Mouse (Mus musculus) erythroid progenitor cell, adult 5-6 weeks (primary cell): ENCODE results near the gene Hint3. TPM values are rescaled to one million over a fixed set of nuclear protein-coding genes. Genes with fewer than 3 reads are reported as not detected.
"Not testable (repeated sequence)": the region's sequence is repeated elsewhere in the genome, so short reads cannot be mapped to it uniquely, and the experiment has no call there.

Experiments
- ATAC-seq: replicated peaks from 2 replicates; pipeline ENCODE4 v1.8.0; 2016; ENCODE audit warnings: moderate number of reproducible peaks, mild to moderate bottlenecking, moderate TSS enrichment, inconsistent platforms; ENCODE audit not compliant: poor library complexity, low FRiP score, severe bottlenecking
- total RNA-seq, 2 experiments: library from RNA; stranded (forward) in 1 of 2; stranded (reverse) in 1 of 2; fragments of 150-400 nt in 1 of 2; fragments of 186-747, 209-891 nt in 1 of 2; gene quantifications; 2 replicates each; pipeline versions ENCODE4 v1.2.3 to v1.2.4; 2015 to 2017; ENCODE audit warnings: low replicate concordance in 2 of 2

Gene Hint3
- total RNA-seq (2015; ENCODE audit: low replicate concordance) (12.6 and 15.5 TPM in 2 replicates), total RNA-seq (2017; ENCODE audit: low replicate concordance) (11.9 and 17.5 TPM in 2 replicates)

DNA sequence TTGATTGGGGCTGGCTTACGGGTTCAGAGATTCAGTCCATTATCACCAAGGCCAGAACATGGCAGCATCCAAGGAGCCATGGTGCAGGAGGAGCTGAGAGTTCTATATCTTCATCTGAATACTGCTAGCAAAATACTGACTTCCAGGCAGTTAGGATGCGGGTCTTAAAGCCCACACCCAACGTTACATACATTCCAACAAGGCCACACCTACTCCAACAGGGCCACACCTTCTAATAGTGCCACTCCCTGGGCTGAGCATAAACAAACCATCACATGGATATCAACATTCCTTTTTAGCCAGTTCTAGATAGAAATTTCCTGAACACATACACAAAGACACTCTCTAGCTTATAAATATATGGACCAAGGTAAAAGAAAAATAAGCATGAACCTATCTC is at the start of gene Hint3:
TSS of gene Hint3 (minus strand) at position 120 of the 400 bp plus-strand sequence.
- ATAC-seq, result peak; percentile 67; the same call in 1 of the 2 replicates

DNA sequence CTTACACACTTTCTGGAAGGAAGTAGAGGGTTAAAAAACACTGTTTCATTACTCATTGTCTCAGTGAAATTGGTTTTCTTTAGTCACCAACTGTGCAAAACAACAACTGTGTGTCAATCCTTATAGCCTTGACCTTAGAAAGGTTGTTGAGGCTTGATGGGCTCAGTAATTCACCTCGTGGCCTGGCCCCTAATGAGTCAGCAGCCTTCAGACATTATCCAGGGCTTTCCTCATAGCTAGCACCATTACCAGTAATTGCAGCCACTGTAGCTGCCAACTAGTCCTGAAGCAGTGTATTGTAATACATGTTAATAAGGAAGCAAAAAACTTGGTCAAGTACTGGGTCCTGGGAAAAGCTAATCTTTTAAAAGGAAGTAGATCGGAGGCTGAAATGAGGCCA is 48.6 kb upstream of the Hint3 start:
- ATAC-seq, result no peak

DNA sequence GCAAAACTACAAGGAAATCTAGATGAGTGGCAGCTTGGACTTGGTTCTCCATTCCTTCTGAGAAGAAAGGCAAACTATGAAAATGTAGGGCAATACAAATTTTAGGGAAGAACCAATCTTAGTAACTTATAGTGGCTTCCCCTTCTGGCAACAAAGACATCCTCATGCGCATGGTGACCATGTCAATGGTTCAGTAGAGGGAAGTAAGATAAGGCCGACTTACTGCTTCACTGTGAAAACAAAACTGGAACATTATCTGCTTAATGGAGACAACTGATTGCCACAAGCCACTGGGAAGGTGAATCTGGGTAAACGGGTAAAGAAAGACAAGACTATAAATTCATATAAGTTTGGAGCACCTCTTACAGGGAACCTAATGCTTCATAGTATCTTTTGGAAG is 45.4 kb upstream of the Hint3 start:
- ATAC-seq, result no peak

DNA sequence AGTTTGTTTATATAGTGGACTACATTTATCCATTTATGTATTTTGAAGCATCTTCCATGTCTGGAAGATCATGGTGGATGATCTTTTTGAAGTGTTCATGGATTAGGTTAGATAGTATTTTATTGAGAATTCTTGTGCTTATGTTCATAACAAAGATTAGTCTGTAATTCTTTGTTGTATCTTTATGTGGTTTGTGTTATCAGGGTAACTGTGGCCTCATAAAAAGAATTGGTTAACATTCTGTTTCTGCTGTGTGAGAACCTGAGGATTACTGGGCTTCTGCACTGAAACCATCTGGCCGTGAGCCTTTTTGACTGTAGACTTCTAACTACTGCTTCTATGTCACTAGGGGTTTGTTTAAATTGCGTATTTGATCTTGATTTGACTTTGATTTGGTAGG is 37.1 kb upstream of the Hint3 start:
- ATAC-seq, result no peak

DNA sequence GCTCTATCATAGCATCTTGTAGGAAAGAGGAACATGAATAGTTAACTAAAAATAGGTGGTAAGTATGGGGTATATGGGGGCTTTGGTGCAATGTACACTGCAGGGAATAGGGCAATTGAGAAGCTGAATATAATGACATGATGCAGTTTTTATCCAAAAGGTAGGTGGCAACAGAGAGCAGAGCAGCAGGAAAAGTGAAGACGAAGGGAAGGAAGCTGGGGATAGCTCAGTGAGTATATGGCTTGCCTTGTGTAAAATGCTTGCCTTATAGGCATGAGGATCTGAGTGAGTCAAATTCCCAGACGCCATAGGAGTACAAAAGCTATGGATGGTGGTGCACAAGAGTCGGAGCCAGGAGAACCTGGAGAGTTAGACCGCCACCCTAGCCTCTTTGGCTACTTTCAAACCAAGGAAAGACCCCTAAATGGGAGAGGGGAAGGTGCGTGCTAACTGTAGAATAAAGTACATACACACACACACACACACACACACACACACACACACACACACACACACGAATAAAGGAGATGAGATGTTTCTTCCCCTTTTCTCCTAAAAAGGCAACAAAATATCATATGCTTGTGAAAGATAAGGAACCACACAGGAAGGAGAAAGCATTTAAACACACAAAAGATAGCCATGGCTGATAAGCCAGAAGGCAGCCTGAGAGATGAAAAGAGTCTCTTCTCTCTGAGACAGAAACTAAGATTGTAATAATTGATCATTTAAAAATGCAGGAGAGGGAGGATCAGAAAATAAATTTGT is 31.3 kb upstream of the Hint3 start:
- no peak for ATAC-seq

DNA sequence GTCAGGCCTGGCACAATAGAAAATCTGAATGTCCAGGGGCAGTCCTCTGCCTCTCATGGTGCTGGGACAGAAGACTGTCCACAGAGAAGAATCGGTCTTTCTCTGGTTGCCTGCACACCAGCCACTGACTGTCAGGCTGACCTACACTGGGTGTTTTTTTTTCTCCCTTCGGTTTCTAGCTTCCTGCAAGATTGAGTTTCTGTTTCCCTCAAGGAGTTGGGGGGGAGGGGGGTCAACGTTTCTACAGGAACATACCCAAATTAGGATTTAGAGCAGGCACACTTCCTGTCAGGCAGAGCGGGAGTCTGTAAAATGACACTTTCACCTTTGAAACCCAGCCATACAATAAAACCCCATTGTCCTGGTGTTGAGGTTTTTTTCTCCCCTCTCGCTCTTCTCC is 26.2 kb upstream of the Hint3 start:
- peak; percentile 45; the same call in 1 of the 2 replicates for ATAC-seq

DNA sequence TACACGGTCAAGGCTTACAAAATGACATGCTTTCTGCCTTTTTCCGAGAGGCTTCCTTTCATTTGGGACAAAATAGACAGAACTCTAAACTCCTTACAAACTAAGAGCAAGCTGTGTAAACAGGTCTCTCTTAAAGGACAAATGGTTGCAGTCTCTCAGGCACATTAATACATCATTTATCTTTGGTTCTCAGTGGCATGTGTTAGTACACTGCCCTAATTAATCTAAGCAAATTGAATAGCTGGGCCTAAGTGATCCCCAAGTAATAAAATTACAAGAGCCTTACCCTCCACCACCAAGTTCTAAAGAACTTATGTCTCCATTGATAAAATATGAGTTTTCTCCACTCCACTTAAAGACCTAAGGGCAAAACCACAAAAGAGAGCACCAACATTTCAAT is 18.2 kb upstream of the Hint3 start:
- ATAC-seq, result no peak

DNA sequence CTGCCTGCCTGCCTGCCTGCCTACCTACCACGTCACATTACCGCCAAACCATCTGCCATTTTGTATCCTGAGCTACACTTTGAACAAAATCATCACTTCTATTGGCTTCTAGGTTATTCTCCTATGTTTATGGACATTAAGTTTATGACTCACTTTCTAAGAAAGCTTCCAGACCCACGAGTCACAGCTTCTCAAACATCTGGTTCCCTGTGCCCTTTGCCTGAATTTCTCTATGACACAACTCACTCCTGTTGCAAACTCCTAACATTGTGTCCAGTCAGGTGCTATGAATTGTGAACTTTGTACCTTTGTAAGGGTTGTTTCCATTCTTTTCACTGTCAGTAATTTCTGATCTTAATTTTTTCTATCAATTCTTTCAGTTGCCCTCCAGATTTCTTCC is 8.8 kb upstream of the Hint3 start:
- no peak for ATAC-seq

DNA sequence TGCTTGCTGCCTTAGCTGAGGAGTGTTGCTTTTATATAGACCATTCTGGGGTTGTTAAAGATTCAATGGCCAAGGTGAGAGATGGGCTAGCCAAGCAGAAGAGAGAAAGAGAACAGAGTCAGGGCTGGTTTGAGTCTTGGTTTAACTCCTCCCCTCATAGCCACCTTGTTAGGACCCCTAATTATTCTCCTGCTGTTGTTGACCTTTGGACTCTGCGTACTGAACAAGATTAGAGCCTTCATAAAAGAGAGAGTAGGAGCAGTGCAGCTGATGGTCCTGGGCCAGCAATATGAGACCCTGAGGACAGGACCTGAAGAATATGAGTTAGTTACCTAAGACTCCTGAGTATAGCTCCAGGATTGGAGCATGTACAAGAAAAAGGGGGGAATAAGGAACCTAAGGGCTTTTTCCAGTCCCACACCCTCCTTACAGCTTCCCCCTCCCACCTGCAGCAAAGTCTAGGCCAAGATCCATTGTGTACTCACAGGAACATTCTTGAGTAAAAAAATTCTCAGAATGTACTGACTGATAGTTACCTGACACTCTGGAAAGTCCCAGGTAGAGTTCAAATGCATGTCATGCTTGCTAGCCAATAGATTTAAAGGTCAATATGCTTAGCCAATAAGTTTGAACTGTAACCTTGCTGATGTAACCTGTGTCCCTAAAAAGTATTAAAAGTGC is 7.2 kb upstream of the Hint3 start:
- not testable (repeated sequence) for ATAC-seq

DNA sequence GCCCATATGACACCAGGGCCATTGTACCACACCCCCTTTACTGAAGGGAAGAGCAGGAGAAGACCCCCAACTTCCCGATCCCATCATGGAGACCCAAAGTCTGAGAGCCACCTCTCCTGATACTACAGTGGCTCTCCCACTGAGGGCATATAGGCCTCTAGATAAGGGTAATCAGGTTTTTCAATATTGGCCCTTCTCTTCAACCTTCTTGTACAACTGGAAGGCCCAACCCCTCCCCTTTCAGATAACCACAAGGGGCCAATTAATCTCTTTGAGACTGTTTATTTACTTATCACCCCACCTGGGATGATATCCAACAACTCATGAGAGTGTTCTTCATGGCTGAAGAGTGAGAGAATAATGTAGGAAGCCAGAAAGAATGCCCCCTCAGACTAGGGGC is 3.3 kb upstream of the Hint3 start:
- ATAC-seq, result peak; percentile 50; the same call in 1 of the 2 replicates

DNA sequence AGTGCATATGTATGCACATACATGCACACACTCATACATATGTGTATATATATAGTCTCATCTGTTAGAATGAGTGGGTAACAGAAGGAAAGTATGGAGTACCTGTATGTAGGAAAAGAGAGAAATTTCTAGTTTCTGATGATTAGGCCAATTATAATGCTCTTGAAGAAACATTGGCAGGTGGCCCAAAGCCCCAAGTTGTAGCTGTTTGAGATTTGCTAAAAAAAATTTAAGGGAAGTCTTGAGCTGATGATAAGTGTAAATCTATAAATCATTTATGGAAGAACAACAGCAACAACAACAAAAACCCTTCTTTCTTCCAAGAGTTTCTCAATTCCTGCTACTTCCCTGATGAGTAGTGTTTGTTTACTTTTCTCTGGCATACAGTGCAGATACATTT is 545 bp upstream of the Hint3 start:
- no peak for ATAC-seq

DNA sequence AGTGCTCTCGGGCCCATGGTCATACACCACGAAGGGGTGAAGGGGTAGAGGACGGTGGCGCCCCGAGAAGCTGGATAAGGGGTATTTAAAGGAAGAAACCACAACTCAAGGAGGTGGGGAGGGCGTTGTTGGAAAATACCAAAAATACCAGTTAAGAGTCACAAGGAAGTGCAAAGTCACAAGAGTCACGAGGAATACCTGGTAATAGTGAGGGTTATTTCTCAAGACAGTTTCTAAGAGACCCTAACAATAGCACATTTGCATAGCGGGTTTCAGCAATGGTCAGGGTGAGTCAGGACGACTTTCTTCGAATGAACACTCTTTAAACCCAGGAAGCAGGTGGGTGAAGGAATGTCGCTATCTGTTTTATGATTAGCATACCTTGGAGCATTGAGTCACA is 988 bp downstream of the Hint3 start:
- not testable (repeated sequence) for ATAC-seq

DNA sequence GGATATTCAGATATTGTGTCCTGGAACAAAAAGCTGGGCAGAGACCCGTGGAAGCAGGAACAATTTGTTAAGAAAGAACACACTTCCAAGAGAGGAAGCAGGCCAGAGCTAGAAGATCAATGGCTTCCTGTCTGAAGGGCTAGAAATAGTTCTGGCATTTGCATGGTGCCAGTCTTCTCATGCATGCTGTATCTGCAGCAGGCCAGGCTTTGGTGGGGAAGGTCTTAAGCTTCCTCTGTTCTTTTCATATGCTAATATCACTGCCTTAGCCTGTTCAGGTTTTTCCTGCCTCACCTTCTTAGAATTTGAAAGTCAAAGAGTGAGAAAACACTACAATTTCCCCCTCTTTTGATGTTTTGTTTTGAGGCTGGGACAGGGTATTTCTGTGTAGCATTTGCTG is 1.9 kb downstream of the Hint3 start:
- ATAC-seq, result no peak

DNA sequence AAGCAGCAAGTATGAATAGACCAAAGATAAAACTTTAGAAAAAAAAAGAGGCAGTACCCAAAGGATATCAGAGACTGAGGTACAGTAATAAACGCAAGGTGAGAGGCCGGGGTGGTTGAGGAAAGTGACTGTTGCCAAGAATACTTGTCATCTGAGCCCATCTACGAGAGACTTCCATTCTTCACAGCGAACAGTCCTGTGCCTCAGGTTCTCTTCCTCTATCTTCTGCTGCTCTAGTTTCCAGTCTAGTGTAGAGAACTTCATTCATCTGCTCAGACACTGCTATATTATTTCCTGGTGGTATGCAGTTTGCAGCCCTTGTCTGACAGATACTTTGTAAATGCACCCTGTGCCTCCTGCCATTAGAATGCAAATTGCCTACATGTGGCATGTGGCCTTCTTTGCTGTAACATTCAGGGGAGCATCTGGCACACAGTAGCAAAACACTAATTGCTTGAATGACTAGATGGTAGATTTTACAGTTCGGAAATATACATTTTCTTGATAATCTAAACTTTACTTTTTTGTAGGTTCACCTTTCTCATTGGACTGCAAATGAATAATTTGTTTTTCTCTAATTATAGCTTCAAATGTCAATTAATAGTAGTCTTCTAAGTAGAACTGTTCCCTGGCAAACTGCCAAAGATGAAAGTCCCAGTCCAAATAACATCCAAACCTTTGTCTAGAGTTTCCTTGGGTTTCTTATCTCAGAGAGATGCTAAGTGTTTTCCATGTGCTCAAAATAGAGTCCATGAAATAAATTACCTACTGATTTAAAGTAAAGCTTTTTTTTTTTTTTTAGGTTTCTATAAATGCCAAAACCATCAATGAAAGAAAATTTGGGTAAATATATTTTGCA is 5.0 kb downstream of the Hint3 start:
- no peak for ATAC-seq

DNA sequence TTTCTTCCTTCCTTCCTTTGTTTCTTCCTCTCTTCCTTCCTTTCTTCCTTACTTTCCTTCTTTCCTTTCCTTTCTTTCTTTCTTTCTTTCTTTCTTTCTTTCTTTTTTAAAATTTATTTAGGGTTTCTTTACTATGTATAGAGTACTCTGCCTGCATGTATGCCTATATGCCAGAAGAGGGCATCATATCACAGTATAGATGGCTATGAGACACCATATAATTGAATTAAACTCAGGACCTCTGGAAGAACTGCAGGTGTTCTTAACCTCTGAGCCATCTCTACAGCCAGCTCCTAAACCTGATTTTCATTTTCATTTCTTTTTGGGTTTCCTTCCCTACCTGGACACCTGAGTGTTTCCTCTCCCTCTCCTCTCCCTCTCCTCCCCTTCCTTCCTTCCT is 6.5 kb downstream of the Hint3 start:
- no peak for ATAC-seq

DNA sequence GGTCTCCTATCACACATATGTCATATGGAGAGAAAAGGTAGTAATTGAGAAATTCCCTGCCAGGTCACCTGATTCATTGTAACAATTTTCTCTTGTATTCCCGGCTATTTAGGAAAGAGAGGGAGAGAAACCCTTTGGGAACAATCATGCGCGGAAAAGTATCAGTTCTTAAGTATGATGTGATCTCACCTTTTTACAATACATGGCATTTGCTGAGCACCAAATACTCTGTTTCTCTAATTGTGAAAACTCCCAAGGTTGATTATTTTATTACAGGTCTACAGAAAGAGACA is 10.6 kb downstream of the Hint3 start:
- ATAC-seq, result no peak

DNA sequence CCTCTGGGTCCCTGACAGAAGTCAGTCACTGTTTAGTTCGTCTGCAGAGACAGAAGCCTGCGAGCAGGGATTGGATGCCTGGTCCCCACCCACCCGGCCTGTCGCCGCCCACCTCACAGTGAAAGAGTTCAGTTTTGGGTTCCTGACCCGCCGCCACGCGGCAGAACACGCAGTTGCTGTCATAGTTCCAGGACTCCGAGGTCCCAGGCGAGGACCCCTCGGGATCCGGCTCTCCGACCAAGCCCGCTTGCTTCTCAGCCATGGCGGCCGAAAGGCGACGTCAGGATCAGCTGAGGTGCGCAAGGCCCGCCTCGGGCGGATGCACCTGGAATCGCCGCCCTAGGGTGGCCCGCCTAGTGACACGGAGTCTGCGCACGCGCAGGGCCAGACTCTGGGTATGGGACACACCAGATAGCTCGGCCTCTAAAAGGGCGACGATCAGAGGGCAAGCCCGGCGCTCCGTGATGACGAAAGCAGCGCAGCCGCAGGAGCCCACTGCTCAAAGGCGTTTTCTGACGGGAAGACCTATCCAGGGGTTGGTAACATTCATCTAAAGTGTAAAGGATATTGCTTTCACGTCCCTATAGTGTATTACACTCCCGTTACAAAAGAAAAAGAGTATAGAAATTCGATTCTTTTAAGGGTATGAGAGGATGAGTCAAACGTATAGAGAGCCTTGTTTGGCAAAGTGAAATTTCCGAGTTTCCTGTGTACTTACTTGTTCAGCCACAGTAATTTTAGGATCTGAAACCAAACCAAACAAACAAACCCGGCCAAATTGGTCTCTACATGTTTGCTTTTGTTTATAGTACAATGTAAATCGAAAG is 11.1 kb downstream of the Hint3 start:
- ATAC-seq, result peak; percentile 97

DNA sequence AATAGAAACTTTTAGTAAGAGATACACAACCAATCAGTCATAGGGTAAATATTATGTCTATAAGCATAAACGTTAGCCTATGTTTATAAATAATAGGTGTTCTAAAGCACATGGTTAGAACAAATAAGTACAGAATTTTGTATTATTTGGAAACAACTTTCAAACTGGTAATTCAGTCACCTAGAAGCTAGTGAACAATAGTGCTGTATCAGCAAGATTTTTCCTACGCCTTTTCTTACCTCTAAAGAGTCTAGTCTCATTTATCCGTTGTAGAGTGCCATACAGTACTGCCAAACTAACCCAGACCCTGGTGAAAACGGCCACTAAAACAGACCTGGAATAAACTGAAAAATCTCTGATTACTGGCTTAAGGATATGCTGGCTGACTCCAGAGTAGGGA is 16.4 kb downstream of the Hint3 start:
- ATAC-seq, result no peak

DNA sequence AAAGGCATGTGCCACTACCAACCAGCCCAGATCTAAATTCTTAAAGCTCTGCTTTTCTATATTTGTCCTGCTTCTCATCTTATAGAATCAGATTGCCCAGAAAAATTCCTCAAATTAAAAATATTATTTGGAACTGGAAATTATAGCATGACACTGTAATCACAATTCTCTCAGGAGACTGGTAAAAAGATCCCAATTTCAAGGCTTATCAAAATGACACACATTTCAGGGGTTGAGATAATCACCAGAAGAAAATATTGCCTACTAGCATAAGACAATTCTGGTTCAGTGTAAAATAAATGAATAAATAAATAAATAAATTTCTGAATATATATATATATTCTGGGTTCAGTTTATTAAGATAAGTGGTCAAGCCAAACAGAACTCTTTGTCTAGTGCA is 19.8 kb downstream of the Hint3 start:
- ATAC-seq, result 0 out of 2 replicates have a peak, but pooled peaks have one; percentile 46

DNA sequence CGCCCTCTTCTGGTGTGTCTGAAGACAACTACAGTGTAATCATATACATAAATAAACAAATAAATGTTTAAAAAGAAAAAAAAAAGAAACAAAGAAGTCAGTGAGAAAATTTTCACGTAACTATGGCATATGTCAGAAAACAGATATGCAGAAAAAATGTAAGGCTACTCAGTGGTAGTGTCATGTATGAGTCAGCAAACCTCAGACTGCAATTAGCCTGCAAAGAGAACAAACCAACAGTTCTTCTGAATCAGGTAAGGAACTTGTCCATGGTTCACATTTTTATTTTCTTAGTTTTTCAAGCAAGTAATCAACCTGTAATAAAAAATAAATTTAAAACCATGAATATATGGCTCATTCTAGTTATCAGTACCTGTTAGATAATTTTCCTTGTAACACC is 21.3 kb downstream of the Hint3 start:
- no peak for ATAC-seq
